Mouse (Mus musculus) intestine, embryonic 14.5 days (tissue): Measurements from ENCODE around the gene Ptprt. TPM values are rescaled to one million over a fixed set of nuclear protein-coding genes. Genes with fewer than 3 reads are reported as not detected.

Experiments
- ATAC-seq: fragments of 200-750 bp; cut with Nextera tagmentation; replicated peaks from 2 replicates; pipeline ENCODE4 v1.8.0; 2017; ENCODE audit warnings: low read depth, moderate number of reproducible peaks, moderate TSS enrichment, moderate library complexity; ENCODE audit not compliant: low FRiP score, low TSS enrichment
- DNase-seq: peaks from one replicate; pipeline ENCODE4 v3.0.0-alpha.2; 2018; ENCODE audit warnings: low spot score
- H3K27ac ChIP-seq: fragments of 300-500 bp; sonication (generic); 2 replicates; pipeline ENCODE4 v1.5.1; 2014; ENCODE audit warnings: low read depth, mild to moderate bottlenecking, control low read depth
- H3K27me3 ChIP-seq: fragments of 300-500 bp; sonication (generic); replicated peaks from 2 replicates; pipeline ENCODE4 v1.6.1; 2014; ENCODE audit warnings: low read length, control low read depth; ENCODE audit not compliant: control insufficient read depth, insufficient read depth
- H3K36me3 ChIP-seq: fragments of 300-500 bp; sonication (generic); 2 replicates; pipeline ENCODE4 v1.6.1; 2014; ENCODE audit warnings: low read length, control low read depth; ENCODE audit not compliant: control insufficient read depth, insufficient read depth
- H3K4me1 ChIP-seq: fragments of 300-500 bp; sonication (generic); replicated peaks from 2 replicates; pipeline ENCODE4 v1.6.1; 2014; ENCODE audit warnings: low read length, control low read depth, mixed read lengths; ENCODE audit not compliant: control insufficient read depth, insufficient read depth
- H3K4me2 ChIP-seq: fragments of 300-500 bp; sonication (generic); 2 replicates; pipeline ENCODE4 v1.6.1; 2014; ENCODE audit warnings: low read length
- H3K4me3 ChIP-seq: fragments of 300-500 bp; sonication (generic); 2 replicates; pipeline ENCODE4 v1.5.1; 2014; ENCODE audit warnings: low read depth, low read length, control low read depth, mixed read lengths
- H3K9ac ChIP-seq: fragments of 300-500 bp; sonication (generic); 2 replicates; pipeline ENCODE4 v1.6.1; 2014; ENCODE audit warnings: mild to moderate bottlenecking, low read length
- H3K9me3 ChIP-seq: fragments of 300-500 bp; sonication (generic); 2 replicates; pipeline ENCODE4 v1.6.1; 2016; ENCODE audit warnings: low read length, control low read depth; ENCODE audit not compliant: control insufficient read depth
- WGBS: fragments of 180-500 bp; shearing (Covaris S2); extraction: QIAGEN DNeasy Blood & Tissue Kit; methylation state at CpG from one replicate; pipeline ENCODE4 v1.1.7; 2014; 5-methylcytosine and 5-hydroxymethylcytosine counted together
- polyA plus RNA-seq: library from polyadenylated mRNA; unstranded; fragments of >200 nt; fragmentation: Nextera tagmentation; extraction: Ambion mirVana; gene quantifications from 2 replicates; pipeline ENCODE4 v1.2.1, GENCODE M21; 2014

The Ptprt gene
- polyA plus RNA-seq, 1 experiment from 2014 or later, result 1.4 TPM

- Histone ChIP-seq H3K4me2 (no peak overlapping the region), H3K27me3 (no peaks in the 10 kb centered on the region), H3K36me3 (no peaks in the 10 kb centered on the region), H3K9me3 (peaks cover 1% of the 10 kb centered on the region; the same call in 1 of the 2 replicates), H3K27ac (no peak overlapping the region), H3K4me3 (no peak overlapping the region), H3K4me1 (no peaks in the 10 kb centered on the region), H3K9ac (no peak overlapping the region)
- ATAC-seq, result no peak
- WGBS, result 75% methylated on average over 4 of the region's 4 CpGs
- no peak for DNase-seq
Measured at GRCm38 (mm10) chr2:162282606-162283005, 378.3 kb downstream of the Ptprt start.

GRCm38 (mm10) chr2:162282121-162282520 lies 378.8 kb downstream of the Ptprt start:
- DNase-seq, result no peak
- no peak overlapping the region for H3K4me3 ChIP-seq
- no peak overlapping the region for H3K9ac ChIP-seq
- H3K4me2 ChIP-seq, result no peak overlapping the region
- no peaks in the 10 kb centered on the region for H3K4me1 ChIP-seq
- no peaks in the 10 kb centered on the region for H3K27me3 ChIP-seq
- WGBS, result 67% methylated on average over 10 of the region's 10 CpGs
- no peaks in the 10 kb centered on the region for H3K36me3 ChIP-seq
- H3K9me3 ChIP-seq, result no peaks in the 10 kb centered on the region
- ATAC-seq, result no peak
- H3K27ac ChIP-seq, result no peak overlapping the region

GRCm38 (mm10) chr2:162273826-162274225 lies 387.1 kb downstream of the Ptprt start:
- DNase-seq (no peak), ATAC-seq (no peak)
- Histone ChIP-seq H3K4me1 (no peaks in the 10 kb centered on the region), H3K36me3 (no peaks in the 10 kb centered on the region), H3K27me3 (no peaks in the 10 kb centered on the region), H3K4me3 (no peak overlapping the region), H3K4me2 (no peak overlapping the region), H3K9me3 (no peaks in the 10 kb centered on the region), H3K27ac (no peak overlapping the region), H3K9ac (no peak overlapping the region)
- WGBS, result 66% methylated on average over 4 of the region's 4 CpGs

- H3K4me2 ChIP-seq, result no peak overlapping the region
- DNase-seq (no peak), ATAC-seq (no peak)
- H3K27me3 ChIP-seq, result no peaks in the 10 kb centered on the region
- 54% methylated on average over 2 of the region's 2 CpGs for WGBS
- H3K4me1 ChIP-seq, result no peaks in the 10 kb centered on the region
- H3K9me3 ChIP-seq, result no peaks in the 10 kb centered on the region
- no peaks in the 10 kb centered on the region for H3K36me3 ChIP-seq
- no peak overlapping the region for H3K27ac ChIP-seq
- no peak overlapping the region for H3K9ac ChIP-seq
- H3K4me3 ChIP-seq, result no peak overlapping the region
Measured at GRCm38 (mm10) chr2:162251272-162251671, 409.7 kb downstream of the Ptprt start.

- H3K27me3 ChIP-seq, result no peaks in the 10 kb centered on the region
- H3K4me1 ChIP-seq, result no peaks in the 10 kb centered on the region
- no peak overlapping the region for H3K9ac ChIP-seq
- H3K4me3 ChIP-seq, result no peak overlapping the region
- ATAC-seq, result no peak
- H3K36me3 ChIP-seq, result no peaks in the 10 kb centered on the region
- WGBS, result 87% methylated on average over 4 of the region's 4 CpGs
- H3K9me3 ChIP-seq, result no peaks in the 10 kb centered on the region
- H3K4me2 ChIP-seq, result no peak overlapping the region
- no peak for DNase-seq
- no peak overlapping the region for H3K27ac ChIP-seq
Measured at GRCm38 (mm10) chr2:162248296-162248695, 412.7 kb downstream of the Ptprt start.

GRCm38 (mm10) chr2:162222476-162222875 lies 438.5 kb downstream of the Ptprt start:
- Histone ChIP-seq H3K9ac (no peak overlapping the region), H3K27me3 (no peaks in the 10 kb centered on the region), H3K36me3 (no peaks in the 10 kb centered on the region), H3K4me3 (no peak overlapping the region), H3K9me3 (no peaks in the 10 kb centered on the region), H3K4me2 (no peak overlapping the region), H3K27ac (no peak overlapping the region), H3K4me1 (no peaks in the 10 kb centered on the region)
- 31% methylated on average over 1 of the region's 1 CpGs for WGBS
- ATAC-seq, result no peak
- DNase-seq, result no peak

- Histone ChIP-seq H3K4me1 (no peaks in the 10 kb centered on the region), H3K9ac (no peak overlapping the region), H3K36me3 (no peaks in the 10 kb centered on the region), H3K9me3 (no peaks in the 10 kb centered on the region), H3K27me3 (no peaks in the 10 kb centered on the region), H3K4me2 (no peak overlapping the region), H3K27ac (no peak overlapping the region), H3K4me3 (no peak overlapping the region)
- no peak for ATAC-seq
- no peak for DNase-seq
Measured at GRCm38 (mm10) chr2:162220586-162220985, 440.4 kb downstream of the Ptprt start.

GRCm38 (mm10) chr2:162219507-162219906 lies 441.4 kb downstream of the Ptprt start:
- DNase-seq, result no peak
- ATAC-seq, result no peak
- Histone ChIP-seq H3K27ac (no peak overlapping the region), H3K9ac (no peak overlapping the region), H3K4me2 (no peak overlapping the region), H3K4me1 (no peaks in the 10 kb centered on the region), H3K9me3 (no peaks in the 10 kb centered on the region), H3K27me3 (no peaks in the 10 kb centered on the region), H3K4me3 (no peak overlapping the region), H3K36me3 (no peaks in the 10 kb centered on the region)
- 88% methylated on average over 4 of the region's 4 CpGs for WGBS

GRCm38 (mm10) chr2:162217896-162218295 lies 443.1 kb downstream of the Ptprt start:
- H3K4me2 ChIP-seq, result no peak overlapping the region
- no peak overlapping the region for H3K9ac ChIP-seq
- H3K36me3 ChIP-seq, result no peaks in the 10 kb centered on the region
- no peak overlapping the region for H3K27ac ChIP-seq
- WGBS, result 85% methylated on average over 5 of the region's 5 CpGs
- DNase-seq, result no peak
- no peak for ATAC-seq
- no peaks in the 10 kb centered on the region for H3K4me1 ChIP-seq
- H3K9me3 ChIP-seq, result no peaks in the 10 kb centered on the region
- no peaks in the 10 kb centered on the region for H3K27me3 ChIP-seq
- H3K4me3 ChIP-seq, result no peak overlapping the region
